Mouse (Mus musculus): ENCODE results near the gene Ddx25.
A peak's percentile ranks its signal among the peaks of the same experiment; 100 is the strongest.

The Ddx25 gene

GRCm38 (mm10) chr9:35558257-35559008 is at the start of gene Ddx25, which contains the start of gene Pus3:
Ddx25 (minus strand) TSS chr9:35558528.
Pus3 (plus strand) TSS chr9:35558595.
- DNase-seq (ENCODE audit: low read depth, low spot score), result no peak

GRCm38 (mm10) chr9:35607647-35608405 is 49.5 kb upstream of the Ddx25 start:
- no peak for DNase-seq (ENCODE audit: low read depth, low spot score)

GRCm38 (mm10) chr9:35592903-35593302 is 34.6 kb upstream of the Ddx25 start:
- DNase-seq (ENCODE audit: low read depth, low spot score), result no peak

GRCm38 (mm10) chr9:35587674-35588073 is 29.3 kb upstream of the Ddx25 start:
- no peak for DNase-seq (ENCODE audit: low read depth, low spot score)

GRCm38 (mm10) chr9:35574416-35574815 is 16.1 kb upstream of the Ddx25 start:
- DNase-seq (ENCODE audit: low read depth, low spot score), result no peak

GRCm38 (mm10) chr9:35570663-35571062 is 12.3 kb upstream of the Ddx25 start:
- no peak for DNase-seq (ENCODE audit: low read depth, low spot score)

- peak; percentile 92 for DNase-seq (ENCODE audit: low read depth, low spot score)
Observed at GRCm38 (mm10) chr9:35569571-35570534, 11.5 kb upstream of the Ddx25 start, which contains the start of the genes Pate2 and Hyls1. Pate2 (plus strand) TSS chr9:35570284. Hyls1 (minus strand) TSS chr9:35570398.

- DNase-seq (ENCODE audit: low read depth, low spot score), result no peak
Observed at GRCm38 (mm10) chr9:35567995-35568394, 9.7 kb upstream of the Ddx25 start.

GRCm38 (mm10) chr9:35564536-35565240 is 6.4 kb upstream of the Ddx25 start:
- no peak for DNase-seq (ENCODE audit: low read depth, low spot score)

- no peak for DNase-seq (ENCODE audit: low read depth, low spot score)
Observed at GRCm38 (mm10) chr9:35561583-35561982, 3.3 kb upstream of the Ddx25 start.

GRCm38 (mm10) chr9:35561076-35561475 is 2.7 kb upstream of the Ddx25 start:
- no peak for DNase-seq (ENCODE audit: low read depth, low spot score)

GRCm38 (mm10) chr9:35559009-35559890 is 922 bp upstream of the Ddx25 start:
- peak; percentile 55 for DNase-seq (ENCODE audit: low read depth, low spot score)

- DNase-seq (ENCODE audit: low read depth, low spot score), result no peak
Observed at GRCm38 (mm10) chr9:35556494-35557102, 1.7 kb downstream of the Ddx25 start.

- DNase-seq (ENCODE audit: low read depth, low spot score), result no peak
Observed at GRCm38 (mm10) chr9:35548455-35548854, 9.9 kb downstream of the Ddx25 start.

GRCm38 (mm10) chr9:35546745-35547144 is 11.6 kb downstream of the Ddx25 start:
- DNase-seq (ENCODE audit: low read depth, low spot score), result no peak

- no peak for DNase-seq (ENCODE audit: low read depth, low spot score)
Observed at GRCm38 (mm10) chr9:35545704-35546103, 12.6 kb downstream of the Ddx25 start.

- DNase-seq (ENCODE audit: low read depth, low spot score), result peak; percentile 26
Observed at GRCm38 (mm10) chr9:35544666-35545065, 13.7 kb downstream of the Ddx25 start.

GRCm38 (mm10) chr9:35543099-35543860 is 15.0 kb downstream of the Ddx25 start:
- DNase-seq (ENCODE audit: low read depth, low spot score), result no peak

- DNase-seq (ENCODE audit: low read depth, low spot score), result no peak
Observed at GRCm38 (mm10) chr9:35541941-35542340, 16.4 kb downstream of the Ddx25 start.
